12 mouse cellular contexts compared by ENCODE assay signal in the genomic region with DNA sequence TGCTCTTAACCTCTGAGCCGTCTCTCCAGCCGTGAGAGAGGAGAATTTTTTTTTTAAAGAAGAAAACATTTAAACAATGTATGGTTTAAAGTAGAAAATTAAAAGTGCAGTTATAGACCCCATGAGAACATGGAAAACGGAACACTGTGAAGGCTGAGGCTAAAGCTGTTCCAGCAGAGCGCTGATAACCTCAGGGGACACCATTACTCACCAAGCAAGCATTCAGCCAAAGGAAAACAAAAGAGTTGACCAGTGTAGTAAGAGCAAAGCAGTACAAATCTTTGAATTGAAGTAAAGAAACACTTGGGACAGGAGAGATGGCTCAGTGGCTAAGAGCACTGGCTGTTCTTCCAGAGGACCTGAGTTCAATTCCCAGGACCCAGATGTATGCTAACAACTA. TPM values are rescaled to one million over a fixed set of nuclear protein-coding genes. Genes with fewer than 3 reads are reported as not detected.
A peak's percentile ranks its signal among the peaks of the same experiment; 100 is the strongest.
DNase-seq lines count a peak whose midpoint lies in the region; ATAC-seq and TF ChIP-seq lines count a peak whose summit lies in the region.
"Had no signal": no experiment of that assay in that cellular context is flagged by ENCODE, and none has a peak within 500 bp of the region (broad histone marks: within the 10 kb centered on the region; RNA-seq: fewer than 3 reads in every experiment).

No protein-coding gene starts in this region.

- H3K4me2 ChIP-seq in hindbrain, embryonic 13.5 days = no peak overlapping the region
- H3K4me2 ChIP-seq in hindbrain, embryonic 12.5 days (replicated peaks) = no peak overlapping the region

- no peak for TF ChIP-seq POLR2A in embryonic fibroblast, embryonic 13.5 days (IDR thresholded peaks at IDR 0.05; ENCODE audit: low read depth, low read length)

- no peak for ATAC-seq in hindbrain, embryonic 13.5 days (ENCODE audit: low FRiP score)
- no peak for ATAC-seq in hindbrain, embryonic 12.5 days (ENCODE audit: low FRiP score)
- ATAC-seq: CD4-positive, CD25-positive, alpha-beta regulatory T cell, adult 4 months had no signal

- H3K4me3 ChIP-seq in hindbrain, embryonic 13.5 days = no peak overlapping the region
- H3K4me3 ChIP-seq in hindbrain, embryonic 12.5 days = no peak overlapping the region
- H3K4me3 ChIP-seq in embryonic fibroblast, embryonic 13.5 days (ENCODE audit: insufficient read depth, low read length) = no peak overlapping the region

- intact Hi-C loops in heart, postnatal 25 days (cut with DNase I) = no loop called here
- intact Hi-C loops in left cerebral cortex, postnatal 36 days (cut with DNase I) = no loop called here

- H3K9ac ChIP-seq in hindbrain, embryonic 13.5 days = no peak overlapping the region
- no peak overlapping the region for H3K9ac ChIP-seq in hindbrain, embryonic 12.5 days
- H3K9ac ChIP-seq: forebrain, embryonic 13.5 days; lung, embryonic 14.5 days had no signal

- 0 out of 2 replicates have a peak overlapping the region, but pooled peaks have one; percentile 84 for H3K27ac ChIP-seq in hindbrain, embryonic 13.5 days
- H3K27ac ChIP-seq in hindbrain, embryonic 12.5 days = no peak overlapping the region
- 0 out of 2 replicates have a peak overlapping the region, but pooled peaks have one; percentile 25 for H3K27ac ChIP-seq in embryonic fibroblast, embryonic 13.5 days (ENCODE audit: insufficient read depth, low read length)

- no peak for TF ChIP-seq CTCF in embryonic fibroblast, embryonic 13.5 days (IDR thresholded peaks at IDR 0.05; ENCODE audit: borderline replicate concordance, insufficient read depth, low read length)

- 57% methylated on average over 4 of the region's 4 CpGs for WGBS in hindbrain, embryonic 13.5 days
- 59% methylated on average over 4 of the region's 4 CpGs for WGBS in hindbrain, embryonic 12.5 days

- DNase-seq in 3T3-L1 (ENCODE audit: low read depth, low spot score) = peak; percentile 91
- peak; percentile 46 for DNase-seq in heart, postnatal 25 days (ENCODE audit: low spot score)
- no peak for DNase-seq in right cerebral cortex, adult 2 months (ENCODE audit: low spot score in 2 of 2)
- no peak for DNase-seq in left cerebral cortex, postnatal 36 days (ENCODE audit: low spot score in 2 of 2)
- DNase-seq in adrenal gland, adult 18-20 months (ENCODE audit: low spot score in 2 of 2) = no peak
- DNase-seq: cerebellum, adult 18-20 months had no signal

- H3K4me1 ChIP-seq in hindbrain, embryonic 13.5 days (replicated peaks) = peaks cover 27% of the 10 kb centered on the region
- peaks cover 20% of the 10 kb centered on the region for H3K4me1 ChIP-seq in hindbrain, embryonic 12.5 days
- H3K4me1 ChIP-seq in embryonic fibroblast, embryonic 13.5 days (ENCODE audit: control insufficient read depth, insufficient read depth, low read length) = peaks cover 17% of the 10 kb centered on the region

- H3K9me3 ChIP-seq in hindbrain, embryonic 13.5 days = no peaks in the 10 kb centered on the region
- H3K9me3 ChIP-seq in hindbrain, embryonic 12.5 days (replicated peaks) = no peaks in the 10 kb centered on the region
- H3K9me3 ChIP-seq: forebrain, embryonic 13.5 days had no signal

- no peaks in the 10 kb centered on the region for H3K27me3 ChIP-seq in hindbrain, embryonic 13.5 days
- no peaks in the 10 kb centered on the region for H3K27me3 ChIP-seq in hindbrain, embryonic 12.5 days
- H3K27me3 ChIP-seq: forebrain, embryonic 13.5 days had no signal

- no peaks in the 10 kb centered on the region for H3K36me3 ChIP-seq in hindbrain, embryonic 13.5 days
- H3K36me3 ChIP-seq in hindbrain, embryonic 12.5 days = no peaks in the 10 kb centered on the region

RNA-seq across cellular contexts. Expression of gene Tmpo, which starts 49.3 kb away (rescaled TPM):
- 123 and 129 TPM in 2 replicates for polyA plus RNA-seq in hindbrain, embryonic 13.5 days (2015; fragmentation: Nextera tagmentation; extraction: Ambion mirVana)
- 298 and 322 TPM in 2 replicates for polyA plus RNA-seq in hindbrain, embryonic 12.5 days (2016; fragmentation: Nextera tagmentation; extraction: Ambion mirVana)
- 97.8 and 164 TPM in 2 replicates for polyA plus RNA-seq in embryonic fibroblast, embryonic 13.5 days (2011; ENCODE audit: insufficient read length, low read depth, missing spikeins)
- 10 to 100 TPM; 40.1 to 45.7 TPM for total RNA-seq in heart, postnatal 25 days (2021)
- total RNA-seq in left cerebral cortex, postnatal 36 days (2021) = 10 to 100 TPM; 34.6 to 41.3 TPM
- 10 to 100 TPM; 80.3 to 89.6 TPM for total RNA-seq in adrenal gland, adult 18-20 months (2021)

Comparison
In these comparisons a context has a peak if more than half of its experiments do, and no peak if none do; other contexts are left out.
1. DNase-seq: peak in 3T3-L1 (single experiment) and heart, postnatal 25 days (single experiment); none in right cerebral cortex, adult 2 months (0 of 2), left cerebral cortex, postnatal 36 days (0 of 2) and adrenal gland, adult 18-20 months (0 of 2).